Mouse (Mus musculus) heart, postnatal 14 days (tissue): ENCODE results near the gene Jazf1. TPM values are rescaled to one million over a fixed set of nuclear protein-coding genes. Genes with fewer than 3 reads are reported as not detected.
A peak's percentile ranks its signal among the peaks of the same experiment; 100 is the strongest.

Experiments used
- DNase-seq, 2 experiments: peaks; one replicate each; pipeline ENCODE4 v3.0.0; 2021 to 2022
- intact Hi-C: fragments of 180-260 bp; cut with DNase I; formaldehyde crosslinking; loops from one replicate; pipeline ENCODE4 v1.15.1; 2025
- total RNA-seq, 2 experiments: library from RNA; stranded (reverse); gene quantifications; 2 replicates each; pipeline ENCODE4 v1.2.3; 2021

Jazf1 gene
- total RNA-seq, 2 experiments from 2014 or later = 5.0 TPM

DNA sequence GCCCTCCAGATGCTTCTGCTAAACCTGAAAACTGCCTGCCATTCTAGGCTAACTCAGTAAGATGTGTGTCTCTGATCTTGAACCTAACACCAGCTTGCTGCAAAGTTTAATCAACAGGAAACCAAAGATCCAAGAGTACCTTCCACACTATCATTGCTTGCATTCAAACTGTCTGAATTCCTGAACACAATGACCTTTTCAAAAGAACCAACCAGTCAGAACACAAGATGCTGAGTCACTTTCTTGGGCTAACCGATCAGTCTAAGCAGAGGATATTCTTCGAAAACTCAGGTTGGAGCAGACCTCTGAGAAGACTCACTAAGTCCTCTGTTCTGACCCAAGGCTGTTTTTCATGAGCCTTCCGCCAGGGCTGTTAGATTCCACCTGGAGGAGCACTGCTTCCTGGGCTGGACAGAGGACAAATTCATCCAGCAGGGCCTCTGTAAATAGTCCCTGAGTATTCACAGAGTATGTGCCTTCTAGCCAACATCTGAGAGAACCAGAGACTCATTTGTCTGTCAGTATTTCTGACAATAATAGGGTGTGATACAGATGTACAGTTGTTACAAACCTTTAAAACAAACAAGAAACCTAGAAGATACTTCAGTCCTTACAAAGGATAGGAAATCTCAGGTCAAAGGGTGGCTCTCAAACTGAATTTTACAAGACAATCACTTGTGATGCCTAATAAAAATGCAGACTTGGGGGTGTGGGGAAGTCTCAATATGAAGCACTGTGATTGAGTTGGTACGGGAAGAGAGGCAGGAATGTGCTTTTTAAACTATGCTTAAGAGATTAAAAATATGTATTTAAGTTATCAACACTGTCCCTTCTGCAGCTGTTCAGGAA is 50.9 kb downstream of the Jazf1 start:
- intact Hi-C loops = no loop called here
- no peak for DNase-seq

DNA sequence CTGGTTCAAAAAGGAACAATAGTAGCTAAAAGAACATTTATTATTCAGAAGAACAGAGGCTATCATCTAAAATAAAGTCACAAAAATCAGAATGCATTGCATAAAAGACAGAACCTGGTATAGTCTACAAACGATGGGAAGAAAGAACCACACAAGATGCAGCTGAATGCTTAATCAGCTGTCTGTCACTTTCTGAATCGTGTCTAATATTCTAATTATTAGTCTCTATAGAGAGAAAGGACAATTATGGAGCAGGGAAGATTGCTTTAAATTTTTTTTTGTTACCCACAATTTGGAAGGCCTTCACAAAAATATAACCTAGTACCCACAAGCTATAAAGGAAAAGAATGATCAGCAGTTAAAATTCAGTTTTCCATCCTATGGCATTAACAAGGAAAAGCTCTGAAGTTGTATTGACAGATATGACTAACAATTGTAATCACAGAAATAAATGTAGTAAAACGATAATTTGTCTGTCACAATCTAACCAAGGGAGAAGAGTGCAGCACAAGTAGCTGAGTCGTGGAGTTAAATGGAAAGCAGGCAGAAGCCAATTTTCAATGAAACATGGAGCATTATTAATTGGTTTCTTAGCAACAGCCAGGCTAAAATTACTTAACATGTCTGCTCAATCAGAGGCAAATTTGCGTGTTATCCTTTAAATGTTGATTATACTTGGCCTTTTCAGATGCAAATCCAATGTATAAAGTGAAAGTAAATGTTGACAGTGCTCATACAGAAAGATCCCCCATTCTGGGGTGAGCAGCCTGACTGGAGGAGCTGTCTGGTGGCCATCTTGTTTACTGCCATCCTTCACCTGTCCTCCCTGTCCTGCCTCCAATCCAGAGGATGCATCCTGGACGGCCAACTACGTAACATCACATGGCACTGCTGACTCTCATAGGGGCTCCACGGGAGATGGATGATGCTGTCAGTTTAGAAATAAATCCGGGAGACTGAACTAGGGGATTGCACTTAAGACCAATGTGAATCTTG is 53.7 kb downstream of the Jazf1 start:
- no peak for DNase-seq
- intact Hi-C loops = no loop called here

DNA sequence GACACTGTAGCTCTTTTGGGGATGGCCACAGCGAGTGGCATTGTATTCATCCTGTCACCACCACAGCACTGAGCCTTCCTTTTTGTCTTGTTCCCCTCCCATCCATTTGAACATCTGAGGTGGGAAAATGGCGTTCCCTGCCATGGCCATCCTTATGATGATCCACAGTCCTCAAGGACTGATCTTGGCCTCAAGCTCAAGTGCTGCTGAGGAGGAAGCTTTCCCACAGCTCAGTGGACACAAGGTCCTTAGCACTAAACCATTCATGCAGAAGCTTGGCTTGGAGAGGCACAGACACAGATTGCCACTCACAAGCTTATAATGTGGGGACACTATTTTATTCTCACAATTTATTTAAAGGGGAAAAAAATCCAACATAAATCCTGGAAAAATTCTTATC is 58.1 kb downstream of the Jazf1 start:
- DNase-seq = no peak
- intact Hi-C loops = no loop called here

DNA sequence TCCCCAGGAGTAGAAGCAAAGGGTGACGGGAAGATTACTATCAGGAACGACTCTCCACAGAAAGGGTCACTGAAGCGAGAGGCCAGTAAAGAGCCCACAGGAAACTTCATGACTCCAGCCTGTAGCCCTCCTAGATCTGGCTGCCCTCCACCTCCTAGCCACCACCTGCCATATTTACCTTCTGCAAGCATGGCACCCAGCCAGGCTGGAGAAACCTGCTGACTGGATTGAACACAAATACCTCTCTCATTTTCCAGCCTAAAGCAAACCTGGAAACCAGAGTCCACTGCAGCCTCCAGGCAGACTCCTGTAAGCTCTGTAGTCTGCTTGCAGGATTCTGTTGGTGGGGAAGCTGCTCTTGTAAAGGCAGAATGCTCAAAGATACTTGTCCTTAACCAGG is 62.4 kb downstream of the Jazf1 start:
- DNase-seq = no peak
- intact Hi-C loops = no loop called here

DNA sequence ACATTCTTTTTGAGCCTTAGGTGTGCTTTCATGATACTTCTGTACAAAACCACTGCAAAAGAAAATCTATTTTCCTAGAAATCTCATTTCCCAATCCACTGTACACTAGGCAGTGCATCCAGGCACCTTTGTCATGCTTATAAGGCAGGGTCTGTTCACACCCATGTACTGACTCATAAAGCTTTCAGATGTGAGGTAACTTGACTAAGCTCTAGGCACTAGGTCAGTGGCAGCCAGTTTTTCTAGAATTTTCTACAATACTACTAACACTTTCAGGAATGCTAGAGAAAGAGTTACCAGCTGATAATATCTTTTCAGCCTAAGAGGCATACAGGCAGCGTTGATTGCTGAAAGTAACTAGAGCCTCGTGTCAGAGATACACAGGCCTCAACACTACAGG is 62.9 kb downstream of the Jazf1 start:
- no peak for DNase-seq
- intact Hi-C loops = no loop called here

DNA sequence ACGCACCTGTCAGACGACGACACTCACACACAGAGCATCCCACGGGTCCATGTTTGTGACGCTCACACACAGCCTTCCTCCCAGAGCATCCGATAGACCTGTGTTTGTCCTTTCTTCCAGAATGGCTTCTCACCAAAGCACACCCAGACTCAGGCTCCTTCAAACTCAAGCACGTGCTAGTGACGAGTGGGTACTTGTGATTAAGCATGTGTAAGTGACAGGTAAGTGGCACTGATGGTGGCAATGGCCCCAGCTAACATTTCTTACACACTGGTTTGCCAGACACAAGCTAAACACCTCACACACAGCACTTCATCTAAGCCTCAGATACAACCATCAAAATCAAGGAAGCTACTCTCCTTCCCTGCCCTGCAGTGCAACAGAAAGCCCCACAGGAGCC is 77.6 kb downstream of the Jazf1 start:
- intact Hi-C loops = no loop called here
- DNase-seq = no peak

DNA sequence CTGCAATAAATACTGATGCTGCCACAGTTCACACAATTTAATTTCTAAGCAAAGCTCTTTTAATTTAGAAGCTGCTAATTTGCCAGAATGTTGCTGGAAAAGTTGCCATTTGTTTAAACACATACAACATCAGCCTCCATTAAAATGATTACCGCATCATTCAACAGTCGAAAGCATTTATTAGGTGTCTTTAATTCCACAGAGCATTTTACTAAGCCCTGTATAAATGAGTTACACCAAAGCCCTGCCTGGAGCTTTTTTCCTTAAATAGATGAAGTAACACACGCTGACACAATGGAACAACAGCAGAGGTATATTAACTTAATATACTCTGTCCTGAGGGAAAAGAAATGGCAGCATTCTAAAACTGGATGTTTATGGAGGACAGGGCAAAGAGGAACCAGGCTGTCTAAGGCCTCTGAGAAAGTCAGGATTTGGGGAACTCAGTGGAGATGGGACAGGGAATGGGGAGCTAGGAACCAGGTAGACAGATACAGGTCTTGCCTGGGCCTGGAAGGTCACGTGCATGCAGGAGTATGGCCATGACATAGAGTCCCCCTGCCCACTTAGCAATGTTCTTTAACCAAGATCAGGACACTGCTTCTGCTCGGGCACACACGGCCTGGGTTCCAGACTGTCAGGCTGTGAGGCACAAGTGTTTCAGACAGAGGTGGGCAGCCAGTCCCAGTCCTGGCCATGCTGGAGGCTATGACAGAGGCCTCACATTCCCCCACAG is 80.4 kb downstream of the Jazf1 start:
- no peak for DNase-seq
- intact Hi-C loops = loop anchor here (5.0 kb wide), 2 partner anchors 61 to 731 kb away; no protein-coding TSS in a partner anchor

DNA sequence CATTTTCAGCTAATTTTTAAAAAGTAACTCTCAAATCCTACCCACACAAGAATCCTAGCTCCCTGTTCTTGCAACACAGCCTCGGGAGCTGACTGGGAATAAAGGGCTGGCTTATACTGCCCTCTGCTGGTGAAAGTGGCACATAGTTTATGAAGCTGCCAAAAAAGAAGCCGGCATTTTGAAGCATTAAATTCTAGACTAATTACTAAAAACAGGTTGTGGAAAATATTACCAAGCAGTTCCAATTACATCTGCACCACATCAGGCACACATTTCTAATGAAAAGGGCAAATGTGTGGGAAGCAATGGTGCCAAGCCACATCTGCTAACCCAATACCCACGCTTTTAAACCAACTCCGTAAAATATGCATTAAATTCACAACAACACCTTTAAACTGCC is 81.0 kb downstream of the Jazf1 start:
- peak; percentile 41 to 58 for DNase-seq
- intact Hi-C loops = loop anchor here (5.0 kb wide), 2 partner anchors 60 to 730 kb away; no protein-coding TSS in a partner anchor

DNA sequence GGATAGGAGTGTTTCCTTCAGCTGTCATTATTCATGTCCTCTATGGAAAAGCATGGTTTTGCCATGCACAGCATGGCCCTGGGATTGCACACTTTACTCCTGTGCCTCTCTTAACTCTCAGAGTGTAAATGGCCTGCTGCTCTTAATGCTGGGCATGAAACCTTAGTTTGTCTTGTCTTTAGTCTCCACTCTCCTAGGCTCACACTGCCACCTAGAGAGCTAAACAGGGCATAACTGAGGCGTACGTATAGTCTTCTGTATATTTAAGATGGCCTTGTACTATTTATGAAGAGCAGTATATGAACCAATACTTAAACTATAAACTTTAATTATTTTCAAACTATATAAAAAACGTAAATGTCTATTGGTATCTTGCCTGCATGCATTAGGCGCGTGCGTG is 86.3 kb downstream of the Jazf1 start:
- no peak for DNase-seq
- intact Hi-C loops = no loop called here

DNA sequence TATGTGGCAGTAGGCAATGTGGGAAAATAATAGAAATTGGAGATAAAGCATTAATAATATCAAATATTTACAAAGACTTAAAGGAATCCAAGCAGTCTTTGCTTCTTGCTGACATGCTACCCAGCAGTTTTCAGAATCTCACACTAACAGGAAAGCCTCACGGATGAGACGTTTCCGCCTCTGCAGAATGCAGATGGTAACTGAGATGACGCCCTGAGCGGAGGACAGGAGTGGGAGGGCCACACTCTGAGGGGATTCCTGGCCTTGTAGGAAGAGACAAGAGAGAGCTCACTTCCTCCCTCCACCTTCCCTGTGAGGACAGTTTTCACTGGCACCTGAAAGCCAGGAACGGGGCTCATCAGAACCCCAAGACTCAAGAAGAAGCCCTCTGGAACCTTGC is 88.9 kb downstream of the Jazf1 start:
- intact Hi-C loops = no loop called here
- DNase-seq = no peak

DNA sequence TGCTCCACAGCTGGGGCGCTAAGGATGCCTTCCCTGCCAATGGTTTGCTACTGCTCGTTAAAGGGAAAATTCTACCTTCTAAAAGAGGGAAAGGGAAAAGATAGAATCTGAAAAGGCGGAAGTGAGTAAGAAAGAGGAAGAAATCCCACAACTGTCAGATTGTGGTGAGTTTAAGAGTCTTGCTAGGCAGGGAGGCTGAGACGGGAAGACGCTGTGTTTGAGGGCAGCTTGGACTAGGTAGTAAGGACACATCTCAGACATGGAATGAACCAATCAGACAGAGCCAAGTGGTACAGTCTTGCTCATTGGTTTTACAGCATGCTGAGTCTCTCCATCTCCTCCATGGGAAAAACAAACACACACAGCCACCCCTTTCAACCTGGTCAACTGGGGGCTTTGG is 95.1 kb downstream of the Jazf1 start:
- no peak for DNase-seq
- intact Hi-C loops = no loop called here

DNA sequence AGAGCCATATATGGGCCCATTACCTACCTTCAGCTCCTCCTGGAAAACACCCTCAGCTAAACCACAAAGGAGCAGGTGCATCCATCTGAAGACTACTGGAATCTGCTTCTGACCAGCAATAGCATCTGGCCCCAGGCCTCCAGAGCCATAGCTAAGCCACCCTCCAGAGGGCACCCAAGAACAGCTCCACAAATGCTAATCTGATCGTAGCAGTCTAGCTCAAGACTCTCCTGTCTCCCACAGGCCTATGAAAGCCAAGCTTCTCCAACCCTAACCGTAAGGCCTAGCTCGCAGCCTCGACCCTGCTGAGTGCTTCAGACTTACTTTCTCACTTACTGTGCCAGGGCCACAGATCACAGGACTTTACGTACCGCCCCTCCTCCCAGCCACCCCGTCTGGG is 96.3 kb downstream of the Jazf1 start:
- intact Hi-C loops = no loop called here
- no peak for DNase-seq

DNA sequence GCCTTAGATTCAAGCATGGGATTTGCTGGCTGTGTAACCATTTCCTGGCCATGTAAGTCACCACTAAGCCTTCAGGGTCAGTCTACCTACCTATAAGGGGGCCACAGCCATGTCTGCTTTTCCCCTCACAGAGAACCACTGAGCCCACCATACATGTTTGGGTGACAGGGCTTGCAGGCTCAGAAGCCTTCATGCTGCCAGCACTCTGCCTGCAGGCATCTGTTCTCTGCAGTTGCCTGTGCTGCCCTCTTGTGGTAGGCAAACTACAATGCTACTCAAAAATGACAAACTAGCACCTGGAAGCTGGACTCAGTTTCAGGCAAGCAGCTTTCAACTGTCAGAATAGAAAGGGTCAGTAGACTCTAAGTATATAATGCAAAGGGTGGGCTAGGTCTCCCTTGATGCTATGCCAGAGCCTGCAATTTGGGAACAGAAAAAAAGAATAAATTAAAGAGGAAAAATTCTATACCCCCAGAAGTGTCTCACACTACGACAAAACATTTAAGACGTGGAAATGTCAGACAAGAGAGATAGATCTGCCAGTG is 98.6 kb downstream of the Jazf1 start:
- intact Hi-C loops = loop anchor here (2.0 to 10.0 kb wide), 3 partner anchors 43 to 712 kb away; no protein-coding TSS in a partner anchor
- DNase-seq = peak; percentile 79 to 85

DNA sequence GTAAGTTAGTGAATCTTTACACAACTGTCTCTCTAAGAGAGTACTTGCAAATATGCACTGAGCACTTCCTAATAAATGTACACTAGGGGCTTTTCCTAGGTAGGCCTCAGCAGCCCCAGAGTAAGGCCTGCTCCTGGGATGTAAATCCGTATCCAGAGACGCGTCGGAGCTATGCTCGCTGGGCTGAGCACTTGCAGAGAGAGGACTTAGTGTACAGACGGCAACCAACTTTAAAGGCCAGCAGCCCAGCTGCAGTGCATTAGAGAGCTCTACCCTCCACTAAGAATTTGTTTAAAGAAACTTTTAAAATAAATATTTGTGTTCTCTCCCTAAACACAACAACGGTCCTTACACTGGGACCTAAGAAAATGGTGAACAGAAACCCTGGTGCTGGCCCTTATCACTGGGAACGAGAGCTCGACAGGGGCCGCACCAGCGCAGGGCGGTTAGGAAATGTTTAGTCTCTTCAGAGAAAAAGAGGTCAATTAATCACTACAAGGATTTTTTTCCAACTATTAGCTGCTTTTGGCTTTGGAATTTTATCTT is 100.0 kb downstream of the Jazf1 start:
- intact Hi-C loops = loop anchor here (5.0 to 10.0 kb wide), 2 partner anchors 176 to 711 kb away; no protein-coding TSS in a partner anchor
- no peak for DNase-seq

DNA sequence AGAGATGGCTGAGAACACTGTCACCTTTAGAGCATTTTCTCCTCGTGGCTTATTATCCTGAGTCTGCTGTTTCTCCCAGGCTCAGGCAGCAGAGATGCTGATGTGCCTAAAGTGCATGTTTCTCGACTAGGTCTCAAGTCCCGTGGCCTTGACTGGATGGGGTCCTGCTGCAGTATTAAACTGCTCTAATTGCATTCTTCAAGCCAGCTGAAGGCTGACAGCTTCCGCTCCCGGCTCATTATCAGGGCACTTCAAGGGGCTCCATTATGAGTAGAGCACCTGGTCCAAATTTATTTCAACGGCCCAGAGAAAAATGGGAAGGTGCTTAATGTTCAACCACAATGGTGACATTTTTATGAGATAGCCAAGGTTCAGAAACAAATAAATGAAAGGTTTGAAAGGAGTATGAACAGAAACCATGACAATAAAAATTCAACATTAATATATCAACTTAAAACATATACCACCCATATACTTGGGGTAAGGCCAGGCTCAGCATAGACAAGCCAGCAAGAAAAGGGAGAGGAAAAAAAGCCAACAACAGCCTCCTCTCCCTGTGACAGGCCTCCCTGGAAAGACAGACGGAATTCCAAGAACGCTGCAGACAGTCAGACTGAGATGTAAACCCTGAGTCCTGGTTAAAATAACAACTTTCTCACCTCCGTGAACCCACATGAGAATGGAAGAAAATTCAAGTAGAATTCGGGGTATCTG is 100.7 kb downstream of the Jazf1 start:
- intact Hi-C loops = loop anchor here (5.0 to 10.0 kb wide), 2 partner anchors 177 to 710 kb away; no protein-coding TSS in a partner anchor
- no peak for DNase-seq

DNA sequence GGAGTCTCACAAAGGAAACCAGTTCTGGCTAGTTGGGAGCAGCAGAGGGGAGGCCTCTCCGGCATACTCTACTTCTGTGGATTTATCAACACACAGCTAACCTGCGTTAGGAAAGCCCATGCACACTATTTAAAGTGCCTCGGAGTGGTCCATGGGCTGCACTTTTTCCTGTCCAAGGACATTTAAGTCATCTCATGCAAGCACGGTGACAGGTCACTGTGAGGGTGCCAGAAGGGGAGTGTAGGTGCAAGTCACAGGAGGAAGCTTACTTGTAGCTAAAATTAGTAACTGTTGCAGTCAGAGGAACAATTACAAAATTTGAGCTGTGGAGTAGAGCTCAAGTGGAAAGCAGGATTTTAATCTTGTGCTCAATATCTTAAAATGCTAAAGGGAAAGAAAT is 102.4 kb downstream of the Jazf1 start:
- intact Hi-C loops = loop anchor here (5.0 to 10.0 kb wide), 2 partner anchors 179 to 709 kb away; no protein-coding TSS in a partner anchor
- DNase-seq = peak in 1 of 2 experiments; percentile 54

DNA sequence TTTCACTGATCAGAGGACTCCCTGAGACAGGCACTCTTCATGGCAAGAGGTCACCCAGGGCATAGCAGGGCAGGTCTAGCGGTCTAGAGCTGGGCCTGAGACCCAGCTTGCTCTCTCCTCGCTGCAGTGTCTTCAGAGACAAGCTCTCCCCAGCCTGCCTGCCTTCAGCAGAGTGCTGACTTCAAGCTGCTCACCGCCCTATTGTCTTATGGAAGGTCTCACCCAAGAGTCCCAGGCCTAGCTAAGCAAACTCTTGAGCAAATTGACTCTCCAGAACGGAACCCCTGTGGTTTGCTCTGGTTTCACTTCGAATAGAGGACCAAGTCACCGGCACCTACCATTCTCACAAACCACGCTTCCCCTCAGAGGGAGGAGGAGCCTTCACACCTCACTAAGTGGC is 103.1 kb downstream of the Jazf1 start:
- no peak for DNase-seq
- intact Hi-C loops = loop anchor here (5.0 to 10.0 kb wide), 2 partner anchors 179 to 708 kb away; no protein-coding TSS in a partner anchor

DNA sequence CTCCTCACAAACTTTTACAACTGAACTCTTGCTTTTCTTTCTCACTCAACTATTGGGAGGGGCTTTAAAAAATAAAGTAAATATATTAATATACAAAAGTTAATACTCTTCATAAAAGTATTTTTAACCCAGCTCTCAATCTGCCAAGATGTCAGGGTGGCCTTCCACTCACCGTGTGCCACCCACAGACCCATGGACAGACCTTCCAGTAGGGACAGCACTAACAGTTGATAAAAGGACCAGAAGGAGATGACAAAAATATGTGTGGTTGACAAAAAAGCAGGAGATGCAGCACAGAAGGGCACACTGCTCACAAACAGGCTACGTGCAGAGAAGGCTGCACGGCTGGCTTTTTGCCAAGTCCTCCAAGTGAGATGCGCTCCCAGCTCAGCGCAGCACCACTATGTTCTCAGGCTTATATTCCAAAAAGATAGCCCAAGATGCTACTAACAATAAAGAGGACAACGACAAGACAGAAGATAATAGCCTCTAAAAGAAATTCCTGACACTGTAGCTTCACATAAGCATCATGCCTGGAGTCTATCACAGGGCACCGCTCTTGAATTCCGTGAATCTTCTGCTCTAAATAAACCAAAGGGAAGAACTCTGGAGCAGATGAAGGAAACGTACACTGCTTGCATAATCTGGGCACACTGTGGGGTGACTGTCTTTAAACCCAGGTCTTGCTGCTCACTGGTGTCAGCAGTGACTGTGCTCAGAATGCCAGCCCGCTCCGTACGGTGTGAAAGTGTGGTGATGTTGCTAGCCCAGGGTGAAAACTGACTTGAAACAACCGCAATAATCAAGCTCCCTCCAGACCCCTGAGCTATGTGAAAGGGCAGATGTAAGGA is 104.4 kb downstream of the Jazf1 start:
- DNase-seq = peak; percentile 47 to 53
- intact Hi-C loops = loop anchor here (10.0 kb wide), 1 partner anchor 181 kb away; no protein-coding TSS in a partner anchor
